Mouse (Mus musculus): Measurements from ENCODE around the gene Zfyve28.

The Zfyve28 gene

DNA sequence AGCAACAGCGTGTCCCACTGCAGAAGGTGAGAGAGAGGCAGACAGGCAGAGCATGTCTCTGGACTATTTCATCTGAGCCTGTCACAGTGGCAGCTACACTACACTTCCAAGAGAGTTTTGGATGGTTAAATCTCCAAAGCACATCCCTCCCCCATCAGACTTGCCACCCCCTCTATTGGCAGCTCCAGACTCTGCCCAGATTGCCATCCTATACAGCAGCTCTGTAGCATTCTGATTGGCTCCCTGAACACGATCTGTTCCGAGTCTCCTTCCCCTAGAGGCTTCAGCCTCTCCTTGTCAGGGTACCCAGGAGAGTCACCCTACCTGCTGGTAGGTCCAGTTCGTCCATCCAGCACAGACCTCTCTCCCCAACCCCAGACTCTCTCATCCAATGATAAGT lies 9.8 kb upstream of the Zfyve28 start:
- Histone ChIP-seq H3K36me3 (ENCODE audit: control insufficient read depth, insufficient read depth, low read length, poor library complexity, severe bottlenecking) (no peaks in the 10 kb centered on the region), H3K27me3 (ENCODE audit: control insufficient read depth, insufficient read depth, low read length, poor library complexity, severe bottlenecking) (no peaks in the 10 kb centered on the region)
- no peak for DNase-seq (ENCODE audit: low read depth, low spot score)

DNA sequence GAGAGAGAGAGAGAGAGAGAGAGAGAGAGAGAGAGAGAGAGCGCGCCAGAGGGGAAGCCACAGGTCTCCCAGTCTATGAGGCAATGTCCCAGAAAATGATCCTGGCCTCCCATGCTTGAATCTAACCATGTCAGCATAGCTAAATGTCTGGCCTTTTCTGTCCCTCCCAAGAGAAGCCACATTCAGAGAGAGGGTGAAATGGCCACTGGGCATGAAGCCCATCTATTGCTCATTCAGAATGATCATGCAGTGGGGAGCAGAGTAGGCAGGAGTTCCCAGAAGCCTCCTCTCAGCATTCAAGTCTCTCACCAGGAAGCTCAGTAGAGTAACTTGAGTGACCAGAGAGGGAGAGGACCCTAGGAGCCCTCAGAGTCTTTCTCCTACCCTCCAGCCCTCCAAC lies 6.9 kb upstream of the Zfyve28 start:
- no peak for DNase-seq (ENCODE audit: low read depth, low spot score)
- Histone ChIP-seq H3K27me3 (ENCODE audit: control insufficient read depth, insufficient read depth, low read length, poor library complexity, severe bottlenecking) (no peaks in the 10 kb centered on the region), H3K36me3 (ENCODE audit: control insufficient read depth, insufficient read depth, low read length, poor library complexity, severe bottlenecking) (no peaks in the 10 kb centered on the region)

DNA sequence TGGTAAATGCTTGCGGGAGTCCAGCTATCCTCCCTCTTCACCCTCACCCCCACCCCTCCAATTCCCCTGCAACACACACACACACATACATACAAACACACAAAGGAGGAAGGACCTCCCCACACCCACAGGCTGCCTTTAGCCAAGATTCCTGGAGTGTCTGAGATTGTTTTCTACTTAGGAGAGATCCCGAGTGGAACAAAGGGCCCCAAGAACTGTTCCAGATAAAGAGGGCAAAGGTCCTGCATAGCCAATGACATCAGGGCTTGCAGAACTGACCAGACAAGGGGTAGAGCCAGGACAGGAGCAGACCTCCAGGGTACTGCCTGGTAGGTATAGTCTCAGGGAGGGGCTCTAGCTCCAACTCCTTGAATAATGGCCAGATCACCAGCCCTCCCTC lies 6.4 kb upstream of the Zfyve28 start:
- Histone ChIP-seq H3K27me3 (ENCODE audit: control insufficient read depth, insufficient read depth, low read length, poor library complexity, severe bottlenecking) (no peaks in the 10 kb centered on the region), H3K36me3 (ENCODE audit: control insufficient read depth, insufficient read depth, low read length, poor library complexity, severe bottlenecking) (no peaks in the 10 kb centered on the region)
- DNase-seq (ENCODE audit: low read depth, low spot score): no peak

DNA sequence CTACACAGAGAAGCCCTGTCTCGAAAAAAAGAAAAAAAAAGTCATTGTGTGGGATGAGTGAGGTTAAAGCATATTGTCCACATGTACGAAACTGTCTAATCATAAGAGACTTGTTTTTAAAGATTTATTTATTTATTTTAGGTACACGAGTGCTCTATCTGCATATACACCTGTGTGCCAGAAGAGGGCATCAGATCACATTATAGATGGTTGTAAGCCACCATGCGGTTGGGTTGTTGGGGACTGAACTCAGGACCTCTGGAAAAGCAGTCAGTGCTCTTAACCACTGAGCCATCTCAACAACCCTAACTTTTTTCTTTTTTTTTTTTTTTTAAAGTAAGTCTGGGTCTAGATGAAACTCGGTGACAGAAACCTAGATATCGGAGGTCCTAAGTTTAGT lies 5.1 kb upstream of the Zfyve28 start:
- Histone ChIP-seq H3K36me3 (ENCODE audit: control insufficient read depth, insufficient read depth, low read length, poor library complexity, severe bottlenecking) (no peaks in the 10 kb centered on the region), H3K27me3 (ENCODE audit: control insufficient read depth, insufficient read depth, low read length, poor library complexity, severe bottlenecking) (no peaks in the 10 kb centered on the region)
- peak; percentile 13 for DNase-seq (ENCODE audit: low read depth, low spot score)

DNA sequence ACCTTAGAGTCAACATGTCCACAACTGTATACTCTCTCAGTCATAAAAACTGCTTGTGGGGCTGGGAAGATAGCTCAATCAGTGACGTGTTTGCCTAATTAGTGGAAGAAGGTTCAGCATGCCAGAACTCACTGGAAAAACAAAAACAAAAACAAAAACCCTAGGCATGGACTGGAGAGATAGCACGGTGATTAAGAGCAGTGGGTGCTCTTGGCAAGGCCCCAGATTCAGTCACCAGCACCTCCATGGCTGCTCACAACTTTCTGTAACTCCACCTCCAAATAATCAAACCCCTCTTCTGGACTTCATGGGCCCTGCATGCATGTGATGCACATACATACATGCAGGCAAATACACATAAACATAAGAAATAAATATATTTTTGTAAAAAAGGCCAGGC lies 1.0 kb upstream of the Zfyve28 start:
- Histone ChIP-seq H3K27me3 (ENCODE audit: control insufficient read depth, insufficient read depth, low read length, poor library complexity, severe bottlenecking) (no peaks in the 10 kb centered on the region), H3K36me3 (ENCODE audit: control insufficient read depth, insufficient read depth, low read length, poor library complexity, severe bottlenecking) (no peaks in the 10 kb centered on the region)
- DNase-seq (ENCODE audit: low read depth, low spot score): no peak

DNA sequence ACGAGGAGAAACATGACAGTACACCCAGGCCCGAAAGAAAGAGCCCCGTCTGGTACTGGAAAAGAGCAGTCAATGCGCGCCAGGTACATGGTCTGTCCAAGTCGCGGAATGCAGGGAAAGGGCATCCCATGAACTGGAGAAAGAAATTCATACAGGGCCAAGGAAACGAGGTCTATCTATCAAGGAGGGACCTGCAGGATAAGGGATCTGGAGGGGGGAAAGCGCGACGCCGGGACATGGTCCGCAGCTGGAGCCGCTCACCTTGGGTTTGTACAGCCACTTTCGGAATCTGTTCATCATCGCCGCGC lies 457 bp downstream of the Zfyve28 start:
- no peaks in the 10 kb centered on the region for H3K27me3 ChIP-seq (ENCODE audit: control insufficient read depth, insufficient read depth, low read length, poor library complexity, severe bottlenecking)
- no peak for DNase-seq (ENCODE audit: low read depth, low spot score)

DNA sequence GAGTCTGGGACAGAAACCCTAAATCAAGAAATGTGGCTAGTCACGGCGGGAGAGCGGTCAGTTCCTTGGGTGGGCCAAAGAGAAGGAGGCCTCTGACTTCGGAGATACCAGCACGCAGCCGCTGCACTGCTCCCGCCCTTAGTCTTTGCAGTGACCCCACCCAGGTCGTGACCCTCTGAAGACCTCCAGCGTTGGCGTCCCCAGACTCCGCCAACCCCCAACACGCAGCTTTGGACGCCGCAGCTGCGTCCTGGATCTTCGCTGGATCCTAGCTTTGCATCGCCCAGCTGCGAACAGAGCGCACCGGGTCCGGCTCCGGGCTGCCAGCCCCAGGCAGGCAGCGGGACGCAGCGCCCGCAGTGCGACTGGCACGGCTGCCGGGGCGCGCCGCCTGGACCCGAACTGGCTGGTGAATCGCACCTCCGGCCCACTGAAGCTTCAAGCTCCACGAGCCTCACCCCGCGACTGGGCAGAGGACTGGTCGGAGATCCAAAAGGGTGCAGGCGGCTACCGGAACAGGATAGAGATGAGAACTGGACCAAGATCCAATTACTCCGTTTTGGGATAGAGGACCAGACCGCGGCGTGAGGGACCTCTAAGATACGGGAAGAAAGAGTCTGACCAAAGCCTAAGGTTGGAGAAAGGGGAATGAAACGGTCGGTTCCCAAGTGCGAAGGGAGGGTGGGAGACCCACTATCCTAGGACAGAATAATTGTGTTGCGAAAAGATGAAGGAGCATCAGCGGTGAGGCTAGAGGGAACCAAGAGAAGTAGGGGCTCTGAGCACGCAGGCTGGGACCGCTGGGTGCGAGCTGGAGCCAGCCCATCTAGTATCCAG lies 1.0 kb downstream of the Zfyve28 start:
- no peaks in the 10 kb centered on the region for H3K36me3 ChIP-seq (ENCODE audit: control insufficient read depth, insufficient read depth, low read length, poor library complexity, severe bottlenecking)
- no peak for DNase-seq (ENCODE audit: low read depth, low spot score)
- H3K27me3 ChIP-seq (ENCODE audit: control insufficient read depth, insufficient read depth, low read length, poor library complexity, severe bottlenecking): no peaks in the 10 kb centered on the region

More for the DNA sequence above, 457 bp downstream of the Zfyve28 start:
- H3K36me3 ChIP-seq (ENCODE audit: control insufficient read depth, insufficient read depth, low read length, poor library complexity, severe bottlenecking): no peaks in the 10 kb centered on the region

DNA sequence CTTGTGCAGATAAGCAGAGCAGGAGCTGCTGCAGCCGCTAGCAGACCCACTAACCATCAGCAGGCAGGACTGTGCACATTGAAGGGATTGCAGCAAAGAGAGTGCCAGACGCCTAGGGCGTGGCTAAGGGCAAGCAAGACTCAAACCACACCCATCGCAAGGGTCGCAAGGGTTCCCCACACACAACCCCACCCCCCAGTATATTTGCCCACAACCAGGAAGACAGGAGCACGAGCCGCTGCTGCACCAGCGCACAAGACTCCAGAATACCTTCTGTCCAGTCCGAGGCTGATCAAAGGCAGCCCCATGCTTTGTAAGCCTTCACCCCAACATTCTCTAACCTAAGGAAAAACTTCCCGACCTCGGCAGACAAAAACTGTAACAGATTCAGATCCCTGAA lies 1.7 kb downstream of the Zfyve28 start:
- Histone ChIP-seq H3K36me3 (ENCODE audit: control insufficient read depth, insufficient read depth, low read length, poor library complexity, severe bottlenecking) (no peaks in the 10 kb centered on the region), H3K27me3 (ENCODE audit: control insufficient read depth, insufficient read depth, low read length, poor library complexity, severe bottlenecking) (no peaks in the 10 kb centered on the region)
- DNase-seq (ENCODE audit: low read depth, low spot score): no peak

DNA sequence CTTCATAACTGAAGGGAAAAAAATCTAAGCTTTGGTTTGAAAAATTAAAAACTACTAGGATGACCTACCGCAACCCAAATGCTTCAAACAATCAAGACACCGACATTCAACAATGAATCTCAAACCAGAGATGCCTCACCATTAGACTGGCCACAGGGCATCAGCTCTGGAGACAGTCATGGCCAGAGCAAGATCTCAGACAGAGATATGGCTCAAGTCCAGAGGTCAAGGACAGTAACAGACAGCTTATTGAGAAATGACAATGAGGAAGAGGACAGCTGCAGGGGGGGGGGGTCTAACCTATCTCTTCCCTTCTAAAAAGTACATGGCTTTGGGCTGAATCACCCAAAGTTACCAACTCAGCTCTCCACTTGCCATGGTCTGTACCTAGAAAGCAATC lies 3.0 kb downstream of the Zfyve28 start:
- H3K36me3 ChIP-seq (ENCODE audit: control insufficient read depth, insufficient read depth, low read length, poor library complexity, severe bottlenecking): no peaks in the 10 kb centered on the region
- no peak for DNase-seq (ENCODE audit: low read depth, low spot score)
- H3K27me3 ChIP-seq (ENCODE audit: control insufficient read depth, insufficient read depth, low read length, poor library complexity, severe bottlenecking): no peaks in the 10 kb centered on the region

DNA sequence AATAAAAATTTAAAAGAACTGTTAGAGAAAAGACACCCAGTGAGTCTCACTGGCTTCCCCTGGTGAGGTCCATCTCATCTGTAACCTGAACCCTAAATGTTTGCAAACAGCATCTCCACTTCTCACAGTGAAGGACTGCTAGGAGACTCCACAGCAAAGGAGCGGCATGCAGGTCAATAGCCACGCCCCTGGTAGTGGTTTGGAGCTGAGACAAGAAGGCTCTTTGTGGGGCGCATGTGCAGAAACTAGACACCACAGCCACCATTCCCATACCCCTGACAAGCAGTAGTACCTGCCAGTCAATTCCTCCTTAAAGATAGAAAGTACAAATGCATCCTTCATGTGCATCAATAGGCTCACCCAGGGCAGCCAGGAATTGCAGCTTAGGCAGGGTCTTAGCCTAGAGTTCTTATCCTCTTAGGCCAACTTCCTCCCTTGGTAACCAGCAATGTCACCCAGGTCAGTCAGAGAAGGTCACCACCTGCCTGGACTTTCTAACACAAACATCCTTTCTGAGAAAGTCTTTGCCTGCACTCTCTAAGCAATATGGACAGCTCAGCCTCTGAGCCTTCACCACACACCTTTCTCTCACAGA lies 4.0 kb downstream of the Zfyve28 start:
- DNase-seq (ENCODE audit: low read depth, low spot score): no peak
- no peaks in the 10 kb centered on the region for H3K36me3 ChIP-seq (ENCODE audit: control insufficient read depth, insufficient read depth, low read length, poor library complexity, severe bottlenecking)
- no peaks in the 10 kb centered on the region for H3K27me3 ChIP-seq (ENCODE audit: control insufficient read depth, insufficient read depth, low read length, poor library complexity, severe bottlenecking)

DNA sequence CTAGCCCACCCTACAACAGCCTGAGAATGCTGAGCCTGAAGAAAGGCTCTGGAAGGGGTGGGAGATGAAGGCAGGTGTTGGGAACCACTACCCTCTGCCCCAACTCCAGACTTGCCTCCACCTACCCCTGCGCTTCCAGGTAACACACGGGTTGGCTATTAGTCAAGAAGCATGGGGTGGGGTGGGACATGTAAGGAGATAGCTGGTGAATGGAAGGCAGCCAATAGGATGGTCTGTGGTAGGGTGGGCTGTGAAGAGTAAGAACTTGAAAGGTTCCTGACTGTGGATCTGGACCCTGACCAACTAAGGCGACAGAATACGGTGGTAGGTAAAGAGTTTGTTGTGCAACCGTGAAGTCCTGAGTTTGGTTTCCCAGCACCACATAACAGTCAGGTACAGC lies 4.9 kb downstream of the Zfyve28 start:
- H3K36me3 ChIP-seq (ENCODE audit: control insufficient read depth, insufficient read depth, low read length, poor library complexity, severe bottlenecking): no peaks in the 10 kb centered on the region
- H3K27me3 ChIP-seq (ENCODE audit: control insufficient read depth, insufficient read depth, low read length, poor library complexity, severe bottlenecking): no peaks in the 10 kb centered on the region
- no peak for DNase-seq (ENCODE audit: low read depth, low spot score)

DNA sequence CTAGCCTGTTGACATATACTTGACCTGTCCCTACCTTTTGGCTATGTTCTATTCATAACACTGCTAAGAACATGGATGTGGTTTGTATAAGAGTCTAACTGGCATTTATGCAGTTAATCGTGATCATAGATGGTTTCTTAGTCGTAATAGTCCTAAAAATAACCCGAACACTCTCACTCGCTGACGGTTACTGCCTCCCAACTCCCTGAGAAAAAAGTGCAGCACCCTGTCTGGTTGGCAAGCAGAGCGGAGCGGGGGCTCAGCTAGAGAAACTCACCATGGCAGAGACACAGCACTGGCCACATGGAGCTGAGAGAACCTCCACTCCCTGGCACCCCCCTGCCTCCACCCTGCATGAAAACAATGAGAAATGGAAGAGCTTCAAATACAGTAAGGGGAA lies 7.3 kb downstream of the Zfyve28 start:
- Histone ChIP-seq H3K36me3 (ENCODE audit: control insufficient read depth, insufficient read depth, low read length, poor library complexity, severe bottlenecking) (no peaks in the 10 kb centered on the region), H3K27me3 (ENCODE audit: control insufficient read depth, insufficient read depth, low read length, poor library complexity, severe bottlenecking) (no peaks in the 10 kb centered on the region)
- DNase-seq (ENCODE audit: low read depth, low spot score): no peak

DNA sequence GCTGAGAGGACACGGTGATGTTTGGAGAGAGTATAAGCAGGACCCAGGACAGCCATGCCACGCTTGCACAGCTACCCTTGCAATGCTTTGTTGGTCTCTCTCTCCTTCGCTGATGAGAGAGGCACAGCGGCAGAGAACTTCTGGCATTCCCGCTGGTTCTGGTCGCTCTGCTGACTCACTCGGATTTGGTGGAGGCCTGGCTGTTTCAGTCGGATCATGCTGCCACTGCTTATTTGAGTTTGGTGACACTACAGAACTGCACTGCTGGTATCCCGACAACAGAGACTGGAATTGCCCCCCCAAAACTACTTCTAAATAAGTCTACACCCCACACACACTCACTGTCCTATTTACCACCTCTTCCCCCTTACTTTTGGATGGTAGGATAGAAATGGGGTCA lies 9.0 kb downstream of the Zfyve28 start:
- no peak for DNase-seq (ENCODE audit: low read depth, low spot score)
- Histone ChIP-seq H3K36me3 (ENCODE audit: control insufficient read depth, insufficient read depth, low read length, poor library complexity, severe bottlenecking) (no peaks in the 10 kb centered on the region), H3K27me3 (ENCODE audit: control insufficient read depth, insufficient read depth, low read length, poor library complexity, severe bottlenecking) (no peaks in the 10 kb centered on the region)

DNA sequence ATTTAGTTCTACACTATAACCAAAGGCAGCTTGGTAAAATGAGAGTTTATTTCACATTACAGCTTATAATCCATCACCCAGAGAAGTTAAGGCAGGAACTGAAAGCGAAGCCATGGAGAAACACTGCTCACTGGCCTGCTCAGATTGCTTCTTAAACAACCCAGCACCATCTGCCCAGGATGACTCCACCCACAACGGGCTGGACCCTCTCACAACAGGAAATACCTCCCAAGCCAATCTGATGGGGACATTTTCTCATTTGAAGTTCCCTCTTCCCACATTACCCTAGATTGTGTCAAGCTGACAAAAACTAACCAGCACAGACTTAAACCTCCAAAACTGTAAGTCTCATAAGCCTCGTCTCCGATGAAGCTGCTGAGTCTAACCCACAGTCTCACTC lies 10.2 kb downstream of the Zfyve28 start:
- no peak for DNase-seq (ENCODE audit: low read depth, low spot score)
- no peaks in the 10 kb centered on the region for H3K27me3 ChIP-seq (ENCODE audit: control insufficient read depth, insufficient read depth, low read length, poor library complexity, severe bottlenecking)
- H3K36me3 ChIP-seq (ENCODE audit: control insufficient read depth, insufficient read depth, low read length, poor library complexity, severe bottlenecking): no peaks in the 10 kb centered on the region

DNA sequence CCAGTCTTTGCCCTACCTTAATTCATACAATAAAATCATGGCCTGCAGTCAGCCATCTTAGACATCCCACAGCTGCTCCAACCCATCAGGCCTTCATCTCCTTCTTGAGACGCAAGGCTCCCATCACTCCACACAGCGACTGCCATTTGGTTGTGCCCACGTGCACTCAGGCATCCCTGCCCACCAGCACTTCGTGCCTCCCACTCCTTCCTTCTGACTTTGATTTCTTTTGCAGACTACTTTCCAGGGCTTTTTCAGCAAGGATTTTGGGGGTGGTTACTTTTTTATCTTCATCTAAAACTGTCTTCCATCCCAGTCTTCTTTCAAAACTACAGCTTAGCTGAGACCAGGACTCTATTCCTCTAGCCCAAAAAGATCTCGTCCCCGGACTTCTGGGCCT lies 11.5 kb downstream of the Zfyve28 start:
- no peaks in the 10 kb centered on the region for H3K27me3 ChIP-seq (ENCODE audit: control insufficient read depth, insufficient read depth, low read length, poor library complexity, severe bottlenecking)
- DNase-seq (ENCODE audit: low read depth, low spot score): no peak

DNA sequence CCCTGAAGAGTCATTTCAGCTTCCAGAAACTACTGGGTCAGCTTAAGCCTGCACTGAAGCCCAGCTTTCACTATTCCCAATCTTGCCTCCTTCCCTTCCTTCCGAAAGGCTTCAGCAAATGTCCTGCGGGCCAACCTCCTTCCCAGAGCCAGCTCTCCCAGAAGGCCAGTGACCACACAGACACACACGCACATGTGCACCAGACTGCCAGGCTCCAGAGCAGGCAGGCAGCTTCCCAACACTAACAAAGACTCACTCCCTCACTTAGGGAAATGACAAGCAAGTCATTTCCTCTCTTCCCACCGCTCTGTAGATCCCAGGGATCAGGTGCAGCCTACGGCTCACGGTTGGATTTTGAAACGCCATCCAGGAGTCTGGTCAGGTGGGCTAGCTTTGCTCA lies 12.1 kb downstream of the Zfyve28 start:
- DNase-seq (ENCODE audit: low read depth, low spot score): no peak
- Histone ChIP-seq H3K27me3 (ENCODE audit: control insufficient read depth, insufficient read depth, low read length, poor library complexity, severe bottlenecking) (no peaks in the 10 kb centered on the region), H3K36me3 (ENCODE audit: control insufficient read depth, insufficient read depth, low read length, poor library complexity, severe bottlenecking) (no peaks in the 10 kb centered on the region)

More for the DNA sequence above, 11.5 kb downstream of the Zfyve28 start:
- no peaks in the 10 kb centered on the region for H3K36me3 ChIP-seq (ENCODE audit: control insufficient read depth, insufficient read depth, low read length, poor library complexity, severe bottlenecking)
